Mouse (Mus musculus): ENCODE data around the gene Sez6l2. TPM values are rescaled to one million over a fixed set of nuclear protein-coding genes. Genes with fewer than 3 reads are reported as not detected.

The Sez6l2 gene
- polyA plus RNA-seq, 1 experiment, result 0.10 TPM

- Histone ChIP-seq H3ac (ENCODE audit: control insufficient read depth, insufficient read length) (no peak overlapping the region), H3K4me2 (ENCODE audit: low read depth) (no peak overlapping the region), H3K79me2 (ENCODE audit: control insufficient read depth, insufficient read depth) (no peaks in the 10 kb centered on the region), H3K27me3 (ENCODE audit: control insufficient read depth, insufficient read depth, insufficient read length) (peaks cover 16% of the 10 kb centered on the region), H3K36me3 (ENCODE audit: control insufficient read depth, insufficient read depth) (peaks cover 4% of the 10 kb centered on the region), H3K4me3 (no peak overlapping the region)
- TF ChIP-seq TCF3 (IDR thresholded peaks at IDR 0.05; ENCODE audit: insufficient read length, low read depth) (no peak), USF1 (IDR thresholded peaks at IDR 0.05; ENCODE audit: low read depth) (no peak), E2F4 (IDR thresholded peaks at IDR 0.05; ENCODE audit: insufficient read depth) (no peak), POLR2A (IDR thresholded peaks at IDR 0.05; ENCODE audit: insufficient read length, low read depth) (no peak), TCF12 (IDR thresholded peaks at IDR 0.05; ENCODE audit: insufficient read depth, poor library complexity, severe bottlenecking) (no peak), MAX (IDR thresholded peaks at IDR 0.05; ENCODE audit: low read depth) (no peak), SRF (IDR thresholded peaks at IDR 0.05; ENCODE audit: control insufficient read depth, insufficient read length, low read depth) (no peak), MYOG (IDR thresholded peaks at IDR 0.05; ENCODE audit: control insufficient read depth in 1 of 3, insufficient read depth in 1 of 3, insufficient read length in 2 of 3, low read depth in 2 of 3) (no peak), REST (IDR thresholded peaks at IDR 0.05; ENCODE audit: insufficient read depth, insufficient read length) (no peak), CEBPB (IDR thresholded peaks at IDR 0.05; ENCODE audit: insufficient read depth, poor library complexity, severe bottlenecking) (no peak), MYOD1 (IDR thresholded peaks at IDR 0.05; ENCODE audit: control insufficient read depth in 1 of 3, insufficient read length in 2 of 3, low read depth in 2 of 3) (no peak), POLR2AphosphoS2 (IDR thresholded peaks at IDR 0.05; ENCODE audit: insufficient read length, low read depth) (no peak)
Measured at GRCm38 (mm10) chr7:126948626-126949025, 1.7 kb upstream of the Sez6l2 start.

- Histone ChIP-seq H3K4me3 (no peak within 1 kb of the TSS), H3ac (ENCODE audit: control insufficient read depth, insufficient read length) (no peak within 1 kb of the TSS), H3K36me3 (ENCODE audit: control insufficient read depth, insufficient read depth) (peaks cover 4% of the 10 kb centered on the region), H3K27me3 (ENCODE audit: control insufficient read depth, insufficient read depth, insufficient read length) (peaks cover 16% of the 10 kb centered on the region), H3K4me2 (ENCODE audit: low read depth) (peak within 1 kb of the TSS; percentile 69), H3K79me2 (ENCODE audit: control insufficient read depth, insufficient read depth) (no peaks in the 10 kb centered on the region)
- TF ChIP-seq USF1 (IDR thresholded peaks at IDR 0.05; ENCODE audit: low read depth) (no peak), TCF12 (IDR thresholded peaks at IDR 0.05; ENCODE audit: insufficient read depth, poor library complexity, severe bottlenecking) (no peak), POLR2A (IDR thresholded peaks at IDR 0.05; ENCODE audit: insufficient read length, low read depth) (no peak), MYOG (IDR thresholded peaks at IDR 0.05; ENCODE audit: control insufficient read depth in 1 of 3, insufficient read depth in 1 of 3, insufficient read length in 2 of 3, low read depth in 2 of 3) (no peak), SRF (IDR thresholded peaks at IDR 0.05; ENCODE audit: control insufficient read depth, insufficient read length, low read depth) (no peak), CEBPB (IDR thresholded peaks at IDR 0.05; ENCODE audit: insufficient read depth, poor library complexity, severe bottlenecking) (no peak), POLR2AphosphoS2 (IDR thresholded peaks at IDR 0.05; ENCODE audit: insufficient read length, low read depth) (no peak), MAX (IDR thresholded peaks at IDR 0.05; ENCODE audit: low read depth) (no peak), E2F4 (IDR thresholded peaks at IDR 0.05; ENCODE audit: insufficient read depth) (no peak), REST (IDR thresholded peaks at IDR 0.05; ENCODE audit: insufficient read depth, insufficient read length) (no peak), TCF3 (IDR thresholded peaks at IDR 0.05; ENCODE audit: insufficient read length, low read depth) (no peak), MYOD1 (IDR thresholded peaks at IDR 0.05; ENCODE audit: control insufficient read depth in 1 of 3, insufficient read length in 2 of 3, low read depth in 2 of 3) (no peak)
Measured at GRCm38 (mm10) chr7:126949403-126949792, 965 bp upstream of the Sez6l2 start, which contains the start of gene Asphd1. Gene Asphd1 (minus strand): TSS chr7:126949582.

DNA sequence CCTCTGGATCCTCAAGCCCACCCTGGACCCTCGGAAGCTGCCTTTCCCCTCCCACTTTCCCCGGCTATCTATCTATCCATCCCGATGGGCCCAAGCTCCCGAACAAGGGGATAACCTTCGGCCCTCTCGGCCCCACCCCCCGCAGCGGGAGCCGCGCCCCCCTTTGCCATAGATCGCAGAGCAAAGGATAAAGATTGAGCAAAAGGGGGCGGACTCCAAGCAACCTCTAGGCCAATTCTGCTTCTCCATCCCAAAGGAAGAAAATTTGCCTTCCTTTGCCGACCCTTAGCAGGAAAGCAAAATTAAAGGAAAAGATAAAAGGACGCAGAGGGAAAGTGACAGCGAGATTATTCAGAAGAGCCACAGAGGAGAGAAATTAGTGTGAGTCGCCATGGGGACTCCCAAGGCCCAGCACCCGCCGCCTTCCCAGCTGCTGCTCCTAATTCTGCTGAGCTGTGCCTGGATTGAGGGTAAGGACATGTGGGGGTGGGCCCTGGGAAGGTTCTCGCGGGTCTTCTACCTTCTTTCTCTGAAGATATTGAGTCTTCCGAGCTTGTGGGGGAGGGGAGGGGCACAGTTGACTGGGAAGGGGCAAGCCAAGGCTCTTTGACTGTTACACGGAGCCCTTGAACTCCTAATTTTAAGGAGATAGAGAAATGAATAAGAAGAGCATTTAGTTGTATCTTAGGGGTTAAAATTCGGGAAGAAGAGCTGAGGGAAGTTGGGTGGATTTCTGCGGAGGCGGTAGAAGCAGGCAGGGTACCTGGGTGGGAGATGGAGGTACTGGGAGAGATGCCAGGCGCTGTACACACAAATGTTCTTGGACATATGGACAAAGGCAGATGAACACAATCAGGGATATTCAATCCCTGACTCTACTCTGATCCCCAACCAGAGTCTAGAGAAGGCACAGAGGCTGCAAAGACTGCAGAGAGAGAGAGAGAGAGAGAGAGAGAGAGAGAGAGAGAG, 568 bp downstream of the Sez6l2 start:
- Histone ChIP-seq H3K36me3 (ENCODE audit: control insufficient read depth, insufficient read depth) (no peaks in the 10 kb centered on the region), H3K27me3 (ENCODE audit: control insufficient read depth, insufficient read depth, insufficient read length) (peaks cover 16% of the 10 kb centered on the region), H3K4me3 (no peak overlapping the region), H3K79me2 (ENCODE audit: control insufficient read depth, insufficient read depth) (no peaks in the 10 kb centered on the region), H3K4me2 (ENCODE audit: low read depth) (no peak overlapping the region), H3ac (ENCODE audit: control insufficient read depth, insufficient read length) (no peak overlapping the region)
- TF ChIP-seq MYOG (IDR thresholded peaks at IDR 0.05; ENCODE audit: control insufficient read depth in 1 of 3, insufficient read depth in 1 of 3, insufficient read length in 2 of 3, low read depth in 2 of 3), result no peak

DNA sequence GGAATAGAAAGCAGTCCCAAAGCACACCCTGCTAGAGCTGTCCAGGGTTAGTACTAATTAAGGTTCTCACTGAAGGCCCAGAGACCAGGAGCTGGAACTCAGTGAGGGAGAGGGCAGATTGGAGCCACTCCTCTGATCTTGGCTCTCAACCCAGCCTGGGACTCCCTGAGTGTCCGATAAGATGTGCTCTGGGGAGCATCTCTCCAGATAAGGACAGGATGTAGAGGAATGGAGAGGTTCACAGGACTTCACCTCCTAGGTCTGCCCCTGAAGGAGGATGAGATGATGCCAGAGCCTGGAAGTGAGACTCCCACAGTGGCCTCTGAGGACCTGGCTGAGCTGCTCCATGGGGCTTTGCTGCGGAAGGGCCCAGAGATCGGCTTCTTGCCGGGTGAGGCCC, 1.4 kb downstream of the Sez6l2 start:
- Histone ChIP-seq H3K36me3 (ENCODE audit: control insufficient read depth, insufficient read depth) (no peaks in the 10 kb centered on the region), H3K79me2 (ENCODE audit: control insufficient read depth, insufficient read depth) (no peaks in the 10 kb centered on the region), H3ac (ENCODE audit: control insufficient read depth, insufficient read length) (no peak overlapping the region), H3K4me3 (no peak overlapping the region), H3K4me2 (ENCODE audit: low read depth) (no peak overlapping the region), H3K27me3 (ENCODE audit: control insufficient read depth, insufficient read depth, insufficient read length) (peaks cover 16% of the 10 kb centered on the region)
- TF ChIP-seq E2F4 (IDR thresholded peaks at IDR 0.05; ENCODE audit: insufficient read depth) (no peak), POLR2A (IDR thresholded peaks at IDR 0.05; ENCODE audit: insufficient read length, low read depth) (no peak), MYOG (IDR thresholded peaks at IDR 0.05; ENCODE audit: control insufficient read depth in 1 of 3, insufficient read depth in 1 of 3, insufficient read length in 2 of 3, low read depth in 2 of 3) (no peak), CEBPB (IDR thresholded peaks at IDR 0.05; ENCODE audit: insufficient read depth, poor library complexity, severe bottlenecking) (no peak), TCF3 (IDR thresholded peaks at IDR 0.05; ENCODE audit: insufficient read length, low read depth) (no peak), MAX (IDR thresholded peaks at IDR 0.05; ENCODE audit: low read depth) (no peak), USF1 (IDR thresholded peaks at IDR 0.05; ENCODE audit: low read depth) (no peak), MYOD1 (IDR thresholded peaks at IDR 0.05; ENCODE audit: control insufficient read depth in 1 of 3, insufficient read length in 2 of 3, low read depth in 2 of 3) (no peak), SRF (IDR thresholded peaks at IDR 0.05; ENCODE audit: control insufficient read depth, insufficient read length, low read depth) (no peak)
